Mouse (Mus musculus): ENCODE measurements around the gene Elmo1.

Elmo1 gene

DNA sequence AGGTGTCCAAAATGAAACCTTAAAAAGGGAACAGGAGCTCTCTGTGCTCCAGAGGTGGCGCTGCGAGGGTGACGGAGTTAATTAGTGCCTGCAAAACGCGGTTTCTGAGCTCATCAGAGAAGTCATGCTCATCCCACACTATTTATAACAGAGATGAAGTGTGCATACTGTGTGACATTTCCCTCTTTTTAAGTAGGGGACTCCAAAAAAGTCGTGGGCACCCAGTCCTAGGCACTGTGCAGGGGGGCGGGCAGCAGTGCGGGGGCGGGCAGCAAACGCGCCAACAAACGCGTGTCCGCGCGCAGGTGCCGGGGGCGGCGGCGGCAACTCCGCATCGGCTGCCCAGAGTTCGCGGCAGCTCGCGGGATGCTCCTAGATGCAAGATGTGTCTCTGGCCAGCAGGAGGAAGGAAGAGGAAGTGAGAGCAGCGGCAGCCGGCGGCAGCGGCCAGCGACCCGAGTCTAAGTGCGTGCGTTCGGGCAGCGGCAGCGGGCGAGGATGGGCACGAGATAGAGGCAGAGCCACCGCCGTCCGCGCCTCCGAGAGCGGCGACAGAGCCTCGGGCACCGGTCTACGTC, at the start of gene Elmo1:
Elmo1 (plus strand) TSS at position 464 of the 578 bp plus-strand sequence.
- peak; percentile 45 to 77 for DNase-seq (ENCODE audit: low spot score in 2 of 2)

DNA sequence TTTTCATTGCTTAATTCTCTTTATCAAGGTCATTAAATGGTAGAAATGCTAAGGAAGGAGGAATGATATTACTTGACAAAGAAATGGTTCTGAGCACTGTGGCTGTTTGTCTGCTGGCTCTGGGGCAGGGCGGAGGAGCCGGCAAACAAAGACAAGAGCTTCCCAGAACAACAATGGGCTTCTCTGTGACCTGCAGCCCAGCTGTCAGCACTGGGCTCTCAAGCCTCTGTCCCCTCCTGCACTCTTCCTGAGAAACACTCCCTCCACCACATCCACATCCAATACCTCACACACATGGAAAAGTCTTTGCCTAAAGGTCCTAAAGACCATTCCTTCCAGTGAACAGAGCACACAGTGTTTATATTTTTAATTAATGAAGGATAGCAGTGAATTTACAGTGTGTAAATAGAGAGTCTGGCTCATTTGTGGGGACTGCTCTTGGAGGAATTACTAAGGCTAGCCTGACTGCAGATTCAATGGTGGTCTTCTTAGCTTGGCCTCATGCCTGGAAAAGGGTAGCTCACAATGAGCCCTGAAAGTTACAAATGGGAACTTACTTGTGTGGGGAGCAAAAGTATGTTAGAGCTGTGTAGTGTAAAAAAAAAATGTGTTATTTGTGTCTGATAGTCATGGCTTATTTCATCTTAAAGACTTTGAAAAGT, 49.1 kb upstream of the Elmo1 start:
- no peak for DNase-seq (ENCODE audit: low spot score in 2 of 2)

DNA sequence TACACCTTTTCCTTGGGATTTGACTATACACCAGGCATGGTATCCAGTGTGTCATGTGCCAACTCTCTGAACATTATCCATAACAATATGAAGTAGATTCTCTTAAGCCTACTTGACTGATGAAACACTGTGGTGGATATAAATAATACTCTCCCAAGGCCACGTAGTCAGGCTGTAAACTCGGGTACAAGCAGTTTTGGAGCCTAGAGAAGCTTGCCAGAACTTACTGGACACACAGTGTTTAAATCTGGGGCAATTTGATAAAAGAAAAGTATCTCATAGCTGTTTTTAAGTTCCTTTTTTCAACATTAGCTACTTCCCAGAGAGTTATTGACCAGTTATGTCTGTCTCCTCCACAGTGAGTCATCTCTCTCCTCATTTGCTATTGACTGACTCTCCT, 47.5 kb upstream of the Elmo1 start:
- DNase-seq (ENCODE audit: low spot score in 2 of 2) = no peak

DNA sequence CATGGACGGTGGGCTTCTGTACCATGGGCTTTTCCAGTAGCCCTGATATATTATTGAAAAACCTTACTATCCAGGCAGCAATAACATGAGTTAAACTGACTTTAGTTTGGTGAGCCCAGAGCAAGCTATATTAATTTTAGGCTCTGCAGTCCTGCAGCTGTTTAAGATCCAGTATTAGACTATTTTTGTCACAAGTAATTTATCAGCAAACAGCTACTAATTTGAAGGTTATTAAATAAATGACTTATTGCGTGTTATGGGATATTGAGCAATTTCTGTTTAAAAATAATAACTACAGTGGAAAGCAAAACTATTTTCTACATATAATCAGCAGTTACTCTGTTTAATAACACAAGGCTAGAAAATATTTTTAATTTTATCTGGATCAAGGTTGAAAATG, 45.0 kb upstream of the Elmo1 start:
- no peak for DNase-seq (ENCODE audit: low spot score in 2 of 2)

DNA sequence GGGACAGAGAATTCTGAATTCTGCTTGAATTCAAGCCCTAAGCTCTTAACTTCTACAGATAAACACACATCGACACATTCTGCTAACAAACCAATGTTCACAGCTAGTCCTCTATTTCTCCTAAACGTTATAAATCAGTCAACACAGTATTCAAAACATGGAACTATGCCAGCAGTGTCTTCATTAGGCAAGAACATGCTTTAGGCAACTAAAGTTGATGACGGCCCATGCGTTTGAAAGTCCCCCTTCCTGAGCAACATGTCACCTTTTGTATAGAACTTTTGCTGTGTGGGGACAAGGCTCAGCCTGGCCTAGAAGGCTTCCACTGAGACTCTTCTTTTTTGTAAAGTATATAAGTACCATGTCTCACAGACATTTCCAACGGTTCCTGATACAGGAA, 44.6 kb upstream of the Elmo1 start:
- no peak for DNase-seq (ENCODE audit: low spot score in 2 of 2)

DNA sequence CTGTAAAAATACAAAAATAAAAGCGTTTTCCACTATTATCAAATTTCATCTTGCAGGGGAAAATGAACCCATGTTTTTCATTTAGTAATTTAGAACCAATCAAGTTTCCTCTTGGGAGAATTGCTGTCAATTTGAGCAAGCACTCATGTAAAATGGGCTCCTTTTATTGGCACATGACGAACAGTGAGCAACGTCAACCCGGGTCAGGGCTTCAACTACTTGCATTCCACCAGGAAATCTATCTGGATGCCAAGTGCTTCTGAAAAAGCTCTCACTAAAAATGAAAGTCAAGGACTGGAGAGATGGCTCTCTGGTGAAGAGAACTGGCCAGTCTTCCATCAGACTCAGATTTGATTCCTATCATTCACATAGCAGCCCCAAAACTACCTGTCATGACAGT, 44.0 kb upstream of the Elmo1 start:
- no peak for DNase-seq (ENCODE audit: low spot score in 2 of 2)

DNA sequence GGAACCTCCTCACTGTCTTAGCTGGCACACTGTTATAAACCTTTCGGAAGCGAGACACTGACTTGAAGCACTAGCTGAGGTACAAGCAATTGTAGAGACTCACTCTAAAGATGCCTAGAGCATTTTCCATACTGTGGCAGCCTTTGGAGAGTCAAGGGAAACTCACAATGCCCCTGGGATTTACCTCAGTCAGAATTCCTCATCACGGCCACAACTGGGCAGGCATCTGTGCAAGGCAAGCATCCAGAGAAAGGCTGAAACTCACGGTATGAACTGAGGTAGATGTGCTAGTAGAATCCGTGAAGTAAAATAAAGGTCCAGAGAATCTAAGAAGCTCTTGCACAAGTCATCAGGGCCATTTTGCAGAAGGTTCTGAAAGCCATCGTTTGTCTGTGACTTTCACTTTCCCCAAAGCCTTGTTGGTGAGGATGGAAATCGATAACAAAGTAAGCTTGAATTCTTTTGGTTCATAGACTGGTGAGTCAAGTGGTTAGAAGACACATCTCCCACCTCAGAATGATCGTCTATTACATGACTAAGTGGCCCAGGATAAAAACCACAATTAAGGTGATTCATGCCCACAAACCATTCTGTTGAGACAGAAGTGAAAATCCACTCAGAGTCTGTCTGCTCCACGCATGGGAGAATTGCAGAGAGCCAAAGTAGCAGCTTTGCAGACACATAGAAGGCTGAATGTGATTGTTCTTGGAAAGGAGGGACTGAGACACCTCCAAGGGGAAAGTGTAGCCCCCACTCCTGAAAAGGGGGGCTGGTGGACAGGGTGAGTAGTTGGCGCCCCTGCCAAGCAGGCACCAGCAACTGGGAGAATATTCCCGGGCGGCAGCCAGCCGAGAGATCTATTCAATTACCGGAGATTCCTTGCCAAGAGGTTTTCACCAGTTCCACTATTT, 42.2 kb upstream of the Elmo1 start:
- DNase-seq (ENCODE audit: low spot score in 2 of 2) = no peak

DNA sequence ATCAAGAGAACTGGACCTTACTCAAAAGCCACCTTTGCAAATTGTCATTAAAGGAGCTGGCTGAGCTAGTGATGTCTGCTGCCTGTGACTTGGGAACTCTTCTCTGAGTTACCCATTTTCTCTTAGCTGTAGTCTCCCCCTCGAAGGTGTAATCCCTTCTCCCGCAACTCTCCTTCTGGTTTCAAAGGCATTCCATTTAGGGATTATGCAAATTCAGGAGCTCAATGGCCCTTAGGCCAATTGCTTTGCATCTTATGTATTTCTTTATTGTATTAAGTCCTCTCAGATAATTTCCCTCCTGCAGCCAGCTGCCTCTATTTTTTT, 41.6 kb upstream of the Elmo1 start:
- no peak for DNase-seq (ENCODE audit: low spot score in 2 of 2)

DNA sequence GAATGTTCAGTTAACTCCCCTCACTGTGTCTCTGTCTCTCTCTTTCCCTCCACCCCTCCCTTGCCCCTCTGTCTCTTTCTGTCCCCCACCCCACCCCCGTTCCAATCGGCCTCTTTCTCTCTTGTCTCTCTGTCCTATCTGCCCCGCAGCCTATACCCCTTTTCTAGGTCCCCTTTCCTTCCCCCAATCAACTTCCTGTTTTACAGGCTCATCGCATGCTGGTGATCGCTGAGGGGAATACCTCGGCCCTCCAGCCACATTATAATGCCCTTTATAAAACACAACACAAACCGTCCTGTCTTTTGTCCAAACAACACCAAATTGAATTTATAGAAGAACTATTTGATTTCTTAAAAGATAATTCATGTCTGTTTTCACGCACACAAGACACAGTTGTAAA, 40.7 kb upstream of the Elmo1 start:
- DNase-seq (ENCODE audit: low spot score in 2 of 2) = no peak

DNA sequence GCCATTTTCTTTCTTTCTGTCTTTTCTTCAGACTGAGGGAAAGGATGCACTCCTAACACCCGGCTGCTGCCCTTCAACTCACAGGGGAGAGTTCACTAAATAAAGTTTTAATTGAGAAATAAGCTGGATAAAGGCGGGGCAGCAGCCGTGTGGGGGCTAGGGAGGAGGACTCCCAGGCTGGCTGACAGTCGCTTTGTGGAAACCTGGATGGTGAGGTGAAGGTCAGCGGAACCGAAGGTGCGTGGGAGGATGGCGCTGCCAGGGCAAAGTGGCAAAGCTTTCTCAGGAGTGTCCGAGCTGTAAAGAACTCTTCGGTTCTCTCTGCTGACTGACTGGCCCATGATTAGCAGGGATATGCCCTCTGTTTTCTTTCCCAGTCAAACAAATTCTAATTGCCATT, 40.2 kb upstream of the Elmo1 start:
- DNase-seq (ENCODE audit: low spot score in 2 of 2) = no peak

DNA sequence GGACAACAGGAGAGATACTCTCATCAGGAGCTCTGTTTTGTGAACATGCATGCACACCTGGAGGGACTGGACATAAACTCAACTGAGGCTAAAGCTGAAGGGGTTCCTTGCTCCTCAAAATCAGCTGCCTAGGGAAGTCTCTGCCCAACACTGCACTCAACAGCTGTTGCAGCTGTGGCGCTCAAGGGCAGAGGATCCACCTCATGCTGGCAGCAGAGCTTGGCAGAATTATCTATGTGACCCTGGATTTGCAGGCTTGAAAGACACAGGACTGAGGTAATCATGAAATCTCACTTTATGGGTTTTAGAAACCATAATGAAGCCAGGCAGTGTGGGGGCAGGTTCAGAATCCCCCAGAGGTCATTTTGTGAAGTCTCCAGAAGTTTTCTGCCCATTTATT, 32.5 kb upstream of the Elmo1 start:
- no peak for DNase-seq (ENCODE audit: low spot score in 2 of 2)

DNA sequence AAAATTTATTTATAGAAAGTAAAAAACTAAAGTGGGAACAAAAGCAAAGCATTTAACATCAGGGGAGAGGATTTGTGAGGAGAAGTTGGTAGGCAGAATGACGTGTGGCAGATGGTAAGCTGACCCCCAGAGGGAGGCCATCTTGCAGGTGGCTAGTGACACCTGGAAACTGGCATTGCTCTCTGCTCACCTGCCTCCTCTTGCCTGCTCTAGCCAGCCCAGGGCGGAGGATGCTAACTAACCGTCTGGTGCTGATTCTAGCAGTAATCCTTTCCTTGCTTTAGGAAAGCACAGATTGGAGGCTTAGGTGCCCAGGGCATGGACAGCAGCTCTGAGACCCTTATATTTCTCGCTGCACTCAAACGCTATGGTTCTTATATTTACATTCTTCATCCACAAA, 29.4 kb upstream of the Elmo1 start:
- no peak for DNase-seq (ENCODE audit: low spot score in 2 of 2)

DNA sequence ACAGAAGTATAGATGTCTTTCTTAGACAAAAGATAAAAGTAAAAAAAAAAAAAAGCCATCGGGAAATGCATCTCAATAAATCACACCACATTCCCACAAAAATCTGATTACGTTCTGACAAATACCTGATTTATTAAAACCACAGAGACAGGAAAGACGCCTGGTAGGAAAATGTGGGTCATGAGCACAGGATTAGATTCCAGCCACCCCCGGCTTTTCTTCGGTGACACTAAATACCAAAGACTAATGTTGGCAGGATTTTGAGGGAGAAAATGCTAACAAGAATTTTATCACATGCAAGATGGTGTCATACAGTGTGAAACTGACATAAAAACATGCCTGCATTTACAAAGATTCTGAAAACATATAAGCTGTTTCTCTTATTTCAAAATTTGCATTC, 27.1 kb upstream of the Elmo1 start:
- no peak for DNase-seq (ENCODE audit: low spot score in 2 of 2)

DNA sequence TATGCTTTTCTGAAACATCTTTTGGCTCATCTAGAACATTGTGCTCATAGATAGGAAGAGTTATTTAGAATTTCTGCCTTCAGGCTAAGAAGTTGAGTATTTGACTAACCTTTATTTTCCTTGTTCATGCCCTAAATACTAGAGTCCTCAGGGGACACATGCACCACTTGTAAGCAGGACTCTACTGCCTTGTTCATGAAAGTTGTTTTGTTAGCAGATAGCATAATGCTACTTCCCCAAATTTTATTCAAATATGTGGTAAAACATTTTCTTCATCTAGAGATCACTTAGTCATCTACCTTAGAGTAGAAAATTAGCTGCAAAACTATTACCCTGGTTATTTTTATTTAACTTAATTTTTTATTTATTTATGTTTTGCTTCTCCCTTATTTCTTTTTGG, 18.4 kb upstream of the Elmo1 start:
- no peak for DNase-seq (ENCODE audit: low spot score in 2 of 2)

DNA sequence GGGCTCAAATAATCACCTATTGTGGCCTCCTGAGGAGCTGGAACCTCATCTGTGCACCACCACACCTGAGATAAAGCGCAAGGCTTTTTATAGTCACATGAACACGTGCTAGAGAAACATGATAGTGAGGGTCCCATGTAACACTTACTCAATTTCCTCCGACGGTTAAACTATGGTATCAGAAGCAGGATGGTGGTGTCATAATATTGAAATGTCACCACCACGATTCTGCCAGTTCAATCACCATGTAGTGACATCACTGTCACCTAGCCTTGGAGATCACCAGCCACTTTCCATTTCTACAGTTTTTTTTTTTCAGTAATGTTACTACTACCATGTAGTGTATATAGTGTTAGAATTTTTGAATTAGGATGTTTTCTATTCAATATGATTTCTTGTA, 17.4 kb upstream of the Elmo1 start:
- DNase-seq (ENCODE audit: low spot score in 2 of 2) = no peak

DNA sequence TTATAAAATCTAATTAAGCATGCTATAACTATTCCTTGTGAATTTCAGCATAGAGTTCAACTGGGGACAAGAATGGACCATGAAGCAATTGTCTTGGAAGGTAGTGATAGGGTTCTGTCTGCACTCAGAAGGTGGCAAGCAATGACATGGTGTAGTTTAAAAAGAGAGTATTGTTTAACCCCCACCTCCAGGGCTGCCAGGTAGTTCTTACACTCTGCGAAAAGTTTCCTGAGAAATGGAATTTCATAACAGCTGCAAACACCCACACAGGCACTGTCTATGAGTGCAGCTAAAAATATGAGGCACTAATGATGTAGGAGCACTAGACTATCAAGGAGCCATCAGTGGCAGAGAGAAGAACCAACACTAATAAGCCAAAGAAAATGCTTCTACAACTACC, 13.9 kb upstream of the Elmo1 start:
- no peak for DNase-seq (ENCODE audit: low spot score in 2 of 2)

DNA sequence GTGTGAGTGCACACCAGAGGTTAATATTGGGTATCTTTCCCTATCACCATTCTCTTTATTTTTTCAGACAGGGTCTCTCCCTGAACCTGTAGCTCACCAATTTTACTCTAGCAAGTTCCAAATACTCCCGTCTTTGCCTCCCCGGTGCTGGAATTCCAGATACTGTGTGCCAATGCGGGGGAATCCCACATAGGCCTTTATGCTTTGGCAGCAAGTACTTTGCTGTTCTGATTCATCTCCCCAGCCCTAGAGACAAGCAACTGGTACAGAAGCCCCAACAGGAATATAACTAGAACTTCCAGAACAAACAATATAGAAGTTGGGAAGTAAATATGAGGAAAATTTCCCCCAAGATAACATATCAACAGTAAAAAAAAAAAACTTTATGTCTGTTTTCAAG, 13.2 kb upstream of the Elmo1 start:
- no peak for DNase-seq (ENCODE audit: low spot score in 2 of 2)

DNA sequence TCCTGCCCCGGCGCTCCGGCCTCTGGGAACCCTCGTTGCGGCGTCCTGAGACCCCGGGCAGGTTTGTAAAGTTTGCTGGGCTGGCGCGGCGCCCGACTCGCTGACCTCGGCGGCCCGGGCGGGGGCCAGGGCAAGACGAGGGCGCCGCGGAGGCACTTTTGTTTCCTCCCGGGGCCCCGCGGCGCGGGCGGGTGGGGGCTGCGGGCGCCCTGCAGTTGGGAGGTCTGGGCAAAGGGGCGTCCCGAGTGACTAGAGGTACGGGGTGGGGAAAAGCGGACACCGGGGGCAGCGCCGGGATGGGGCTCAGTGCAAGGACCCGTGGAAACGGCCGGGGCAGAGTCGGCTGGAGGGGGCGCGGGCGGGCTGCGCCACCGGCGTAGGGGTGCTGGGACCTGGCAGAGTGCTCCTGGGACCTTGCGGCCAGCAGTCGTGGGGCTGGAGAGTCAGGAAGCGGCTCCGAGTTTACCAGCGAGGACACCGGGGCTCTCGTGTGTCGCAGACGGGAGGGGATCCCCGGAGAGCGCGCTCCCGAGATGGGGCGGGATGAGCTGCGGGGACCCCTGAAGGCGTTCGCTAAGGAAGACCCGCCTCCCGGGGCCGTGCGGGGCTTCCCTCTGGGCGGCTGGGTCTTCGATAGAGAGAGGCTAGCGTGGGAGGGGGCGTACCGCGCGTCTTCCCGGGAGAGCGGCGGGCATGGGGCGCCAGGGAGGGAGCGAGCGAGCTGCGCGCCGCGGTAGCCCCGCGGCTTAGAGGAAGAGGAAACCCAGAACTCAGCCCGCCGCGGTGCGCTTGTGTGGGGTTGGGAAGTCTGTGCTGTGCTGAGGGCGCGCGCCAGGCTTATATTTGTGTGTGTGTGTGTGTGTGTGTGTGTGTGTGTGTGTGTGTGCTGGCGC, 561 bp downstream of the Elmo1 start:
- DNase-seq (ENCODE audit: low spot score in 2 of 2) = peak; percentile 28 to 47

DNA sequence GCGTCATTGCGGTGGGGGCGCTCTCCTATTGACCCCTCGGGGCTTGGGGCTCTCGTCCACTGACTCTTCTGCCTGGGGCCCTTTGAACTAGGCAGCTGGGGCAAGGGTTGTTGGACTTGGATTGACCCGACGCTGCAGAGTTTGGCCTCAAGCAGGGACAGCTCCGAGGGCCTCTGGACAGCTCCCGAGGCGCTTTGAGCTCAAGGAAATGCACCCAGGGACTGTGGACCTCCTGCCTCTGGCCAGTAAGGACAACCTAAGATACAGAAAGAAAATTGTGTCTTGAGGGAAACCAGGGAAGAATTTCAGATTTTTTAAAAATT, 1.2 kb downstream of the Elmo1 start:
- no peak for DNase-seq (ENCODE audit: low spot score in 2 of 2)

DNA sequence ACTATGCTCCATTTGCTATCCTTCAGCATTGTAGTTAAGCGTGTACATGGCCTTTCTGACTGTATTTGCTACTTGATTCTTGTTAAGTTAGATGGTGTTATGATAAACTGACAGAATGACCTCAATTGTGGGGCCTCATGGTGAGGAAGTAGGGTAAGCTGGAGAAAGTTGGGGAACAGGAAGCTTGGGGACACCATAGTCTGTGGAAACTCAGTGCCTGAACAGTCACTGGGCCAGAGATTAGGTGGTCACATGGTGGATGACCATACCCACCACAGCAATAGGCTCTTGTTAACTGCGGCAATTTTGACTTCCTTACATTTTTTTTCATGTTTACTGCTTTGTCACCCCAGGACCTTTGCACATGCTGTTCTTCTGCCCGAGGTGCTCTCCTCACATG, 1.9 kb downstream of the Elmo1 start:
- DNase-seq (ENCODE audit: low spot score in 2 of 2) = no peak

DNA sequence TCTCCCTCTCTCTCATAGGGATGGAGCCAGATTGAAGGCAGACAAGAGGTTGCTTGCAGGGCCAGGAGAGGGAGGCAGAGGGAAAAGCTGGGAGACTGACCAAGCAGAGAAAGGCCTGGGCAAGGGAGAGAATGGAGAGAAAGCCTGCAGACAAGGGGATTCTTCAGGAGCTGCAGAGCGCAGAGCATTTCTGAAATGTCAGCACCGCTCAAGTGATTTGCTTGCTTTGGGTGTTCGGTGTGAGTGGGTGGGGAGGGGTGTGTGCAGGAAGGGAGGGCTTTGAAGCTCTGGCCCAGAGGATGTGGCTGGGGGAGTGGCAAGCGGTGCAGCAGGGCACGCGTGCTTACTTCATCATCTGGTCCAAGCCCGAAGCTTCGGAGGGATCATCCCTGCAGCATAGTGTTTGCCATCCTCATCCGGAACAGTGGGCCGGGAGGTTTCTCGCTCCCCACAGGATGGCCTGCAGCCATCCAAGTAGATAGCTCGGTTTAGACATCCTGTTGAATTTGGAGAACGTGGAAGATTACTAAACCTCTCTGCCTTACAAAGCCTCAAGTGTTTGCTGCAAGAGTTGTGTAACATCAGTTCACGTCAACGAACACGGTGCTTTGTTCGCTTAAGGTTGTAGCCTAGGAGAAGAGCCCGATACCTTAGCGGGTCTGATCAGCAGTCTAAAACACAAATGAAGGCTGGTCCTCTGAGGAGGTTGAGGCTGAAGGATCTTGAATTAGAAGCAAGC, 3.1 kb downstream of the Elmo1 start:
- DNase-seq (ENCODE audit: low spot score in 2 of 2) = no peak

All from cerebellum, postnatal 4 days (tissue).